Mouse (Mus musculus): ENCODE measurements around the gene Wdr18.

Wdr18 gene

GRCm38 (mm10) chr10:79959847-79960601 lies at the start of gene Wdr18:
Wdr18 (plus strand) TSS chr10:79960152.
- DNase-seq (ENCODE audit: low spot score), result peak; percentile 99

- DNase-seq (ENCODE audit: low spot score), result no peak
Measured at GRCm38 (mm10) chr10:79910556-79910955, 49.4 kb upstream of the Wdr18 start, which contains the start of gene Gm26602. Gm26602 (plus strand) TSS chr10:79910856.

- DNase-seq (ENCODE audit: low spot score), result no peak
Measured at GRCm38 (mm10) chr10:79912412-79912811, 47.5 kb upstream of the Wdr18 start.

- DNase-seq (ENCODE audit: low spot score), result no peak
Measured at GRCm38 (mm10) chr10:79914131-79914947, 45.6 kb upstream of the Wdr18 start.

- no peak for DNase-seq (ENCODE audit: low spot score)
Measured at GRCm38 (mm10) chr10:79914948-79915596, 44.9 kb upstream of the Wdr18 start.

- DNase-seq (ENCODE audit: low spot score), result no peak
Measured at GRCm38 (mm10) chr10:79916081-79916480, 43.9 kb upstream of the Wdr18 start.

GRCm38 (mm10) chr10:79916808-79917531 lies 43.0 kb upstream of the Wdr18 start, which contains the start of gene Kiss1r:
Kiss1r (plus strand) TSS chr10:79916971.
- peak; percentile 69 for DNase-seq (ENCODE audit: low spot score)

GRCm38 (mm10) chr10:79917532-79918100 lies 42.3 kb upstream of the Wdr18 start:
- DNase-seq (ENCODE audit: low spot score), result no peak

GRCm38 (mm10) chr10:79918231-79919078 lies 41.5 kb upstream of the Wdr18 start:
- DNase-seq (ENCODE audit: low spot score), result no peak

- no peak for DNase-seq (ENCODE audit: low spot score)
Measured at GRCm38 (mm10) chr10:79919251-79919849, 40.6 kb upstream of the Wdr18 start.

- no peak for DNase-seq (ENCODE audit: low spot score)
Measured at GRCm38 (mm10) chr10:79920056-79920890, 39.7 kb upstream of the Wdr18 start.

- DNase-seq (ENCODE audit: low spot score), result no peak
Measured at GRCm38 (mm10) chr10:79920958-79921535, 38.9 kb upstream of the Wdr18 start, which contains the start of gene R3hdm4. R3hdm4 (minus strand) TSS chr10:79921208.

GRCm38 (mm10) chr10:79921572-79921971 lies 38.4 kb upstream of the Wdr18 start:
- DNase-seq (ENCODE audit: low spot score), result no peak

- peak; percentile 76 for DNase-seq (ENCODE audit: low spot score)
Measured at GRCm38 (mm10) chr10:79924998-79925784, 34.8 kb upstream of the Wdr18 start.

GRCm38 (mm10) chr10:79925785-79926490 lies 34.0 kb upstream of the Wdr18 start:
- DNase-seq (ENCODE audit: low spot score), result no peak

- DNase-seq (ENCODE audit: low spot score), result peak; percentile 82
Measured at GRCm38 (mm10) chr10:79926491-79927323, 33.2 kb upstream of the Wdr18 start, which contains the start of gene Arid3a. Arid3a (plus strand) TSS chr10:79927043.

Measured in ovary, adult 18-20 months (tissue).